Mouse (Mus musculus): ENCODE results near the gene Hcst.

Hcst gene

DNA sequence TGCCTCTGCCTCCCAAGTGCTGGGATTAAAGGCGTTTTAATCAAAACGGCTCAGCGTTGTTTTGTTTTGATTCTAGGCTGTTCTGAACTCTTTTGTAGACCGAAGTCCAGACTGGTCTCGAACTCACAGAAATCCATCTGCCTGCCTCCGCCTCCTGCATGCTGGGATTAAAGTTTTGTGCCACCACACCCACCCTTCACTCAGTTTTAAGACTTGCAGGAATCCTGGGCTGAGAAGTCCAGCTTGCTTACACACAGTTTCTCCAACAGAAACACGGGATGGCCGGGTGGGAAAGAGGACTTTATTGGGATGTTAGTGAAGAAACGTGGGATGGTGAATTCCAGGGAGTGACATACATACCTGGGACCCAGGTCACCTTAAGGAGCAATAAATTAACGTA is 15.0 kb upstream of the Hcst start:
- CTCF ChIA-PET, result interaction anchor here (1.2 to 1.6 kb wide), 2 partner anchors 15 to 55 kb away, joined by 3 to 5 read pairs; no protein-coding TSS in a partner anchor

GRCm38 (mm10) chr7:30434238-30434637 is 14.6 kb upstream of the Hcst start:
- CTCF ChIA-PET, result interaction anchor here (0.7 to 1.6 kb wide), 3 partner anchors 16 to 110 kb away, joined by 3 to 5 read pairs (median 3); no protein-coding TSS in a partner anchor

DNA sequence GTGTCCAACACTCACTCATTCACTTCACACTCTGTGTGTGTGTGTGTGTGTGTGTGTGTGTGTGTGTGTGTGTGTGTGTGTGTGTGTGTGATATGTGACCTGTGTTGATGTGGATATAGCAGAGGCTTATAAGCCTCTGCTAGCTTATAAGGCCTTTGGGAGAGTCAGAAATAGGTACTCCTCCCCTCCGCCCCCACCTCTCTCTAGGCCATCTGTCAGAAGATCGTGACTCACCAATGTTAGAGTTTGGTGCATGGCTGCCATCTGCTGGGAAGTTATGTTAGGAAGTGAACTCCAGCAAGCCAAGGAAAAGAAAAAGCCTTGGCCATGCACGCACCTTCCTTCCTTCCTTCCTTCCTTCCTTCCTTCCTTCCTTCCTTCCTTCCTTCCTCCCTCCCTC is 12.1 kb upstream of the Hcst start:
- CTCF ChIA-PET, result no interaction called here

GRCm38 (mm10) chr7:30430191-30430590 is 10.5 kb upstream of the Hcst start:
- CTCF ChIA-PET, result interaction anchor here (0.7 kb wide), 2 partner anchors 12 to 217 kb away, joined by 6 to 29 read pairs; no protein-coding TSS in a partner anchor

GRCm38 (mm10) chr7:30429327-30429726 is 9.7 kb upstream of the Hcst start:
- CTCF ChIA-PET, result interaction anchor here (0.7 kb wide), 2 partner anchors 11 to 217 kb away, joined by 6 to 29 read pairs; no protein-coding TSS in a partner anchor

DNA sequence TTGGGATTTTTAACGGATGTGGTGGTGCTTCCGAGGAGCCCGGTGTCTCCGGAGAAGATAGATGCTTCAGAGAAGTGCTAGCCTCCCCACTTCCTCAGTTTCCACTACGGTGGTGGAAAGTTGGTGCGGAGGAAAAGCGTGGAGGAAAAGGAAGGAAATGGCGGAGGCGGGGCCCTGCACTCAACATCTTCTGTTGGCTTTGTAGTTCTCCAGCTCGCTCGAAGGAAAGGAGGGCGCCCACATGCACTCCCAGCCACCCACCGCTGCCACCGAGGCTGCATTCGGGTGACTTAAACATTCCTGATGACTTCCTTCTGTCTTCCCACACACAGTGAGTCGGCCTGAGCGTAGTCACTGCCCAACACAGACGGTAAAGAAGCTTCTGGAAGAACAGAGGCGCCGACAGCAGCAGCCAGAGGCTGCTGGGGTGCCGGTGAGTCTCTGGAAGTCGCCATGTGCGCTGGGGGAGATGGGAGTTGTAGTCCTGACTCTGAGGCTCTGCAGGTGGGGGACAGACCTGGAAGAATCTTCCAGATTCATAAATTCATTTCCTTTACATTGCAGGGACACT is 3.5 kb upstream of the Hcst start:
- CTCF ChIA-PET, result interaction anchor here (1.0 kb wide), 1 partner anchor 31 kb away, joined by 3 read pairs; no protein-coding TSS in a partner anchor

GRCm38 (mm10) chr7:30422560-30422959 is 2.9 kb upstream of the Hcst start:
- CTCF ChIA-PET, result interaction anchor here (1.0 kb wide), 2 partner anchors 13 to 30 kb away, joined by 3 read pairs; no protein-coding TSS in a partner anchor

- CTCF ChIA-PET, result interaction anchor here (1.0 kb wide), 1 partner anchor 12 kb away, joined by 3 read pairs; no protein-coding TSS in a partner anchor
Measured at GRCm38 (mm10) chr7:30421890-30422435, 2.3 kb upstream of the Hcst start.

DNA sequence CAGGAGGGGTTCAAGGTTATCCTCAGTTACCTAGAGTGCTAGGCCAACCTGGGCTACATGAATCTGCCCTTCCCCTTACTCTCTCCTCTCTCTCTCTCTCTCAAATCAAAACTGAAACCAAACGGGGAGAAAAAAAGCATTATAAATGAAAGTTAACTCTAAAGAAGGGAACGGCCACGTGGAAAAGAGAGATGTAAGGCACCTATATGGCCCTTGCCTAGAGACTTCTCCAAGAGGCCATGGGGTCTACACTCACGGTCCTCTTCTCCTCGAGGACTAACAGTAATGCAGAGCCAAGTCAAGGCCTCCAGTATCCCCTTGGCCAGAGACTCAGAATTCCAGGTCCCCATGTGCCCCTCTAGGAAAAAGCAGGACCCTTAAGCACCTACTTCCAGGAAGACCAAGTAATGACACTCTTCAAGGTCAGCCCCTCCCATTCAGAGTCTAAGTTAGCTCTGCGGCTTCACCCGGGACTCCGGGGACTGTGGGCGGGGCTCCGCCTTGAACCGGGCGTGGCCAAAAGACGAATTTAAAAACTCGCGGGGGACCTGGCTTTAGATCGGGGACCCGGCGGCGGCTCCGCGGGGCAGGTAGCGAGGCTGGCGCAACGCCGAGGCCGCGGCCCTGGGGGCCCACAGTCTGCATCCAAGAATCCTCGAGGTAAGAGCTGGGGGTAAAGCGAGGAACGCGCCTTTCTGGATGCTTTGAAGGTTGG is 1.7 kb upstream of the Hcst start, which contains the start of gene Nfkbid:
TSS of gene Nfkbid (plus strand) at position 558 of the 715 bp plus-strand sequence.
- CTCF ChIA-PET, result interaction anchor here (1.0 kb wide), 1 partner anchor 12 kb away, joined by 3 read pairs; no protein-coding TSS in a partner anchor

DNA sequence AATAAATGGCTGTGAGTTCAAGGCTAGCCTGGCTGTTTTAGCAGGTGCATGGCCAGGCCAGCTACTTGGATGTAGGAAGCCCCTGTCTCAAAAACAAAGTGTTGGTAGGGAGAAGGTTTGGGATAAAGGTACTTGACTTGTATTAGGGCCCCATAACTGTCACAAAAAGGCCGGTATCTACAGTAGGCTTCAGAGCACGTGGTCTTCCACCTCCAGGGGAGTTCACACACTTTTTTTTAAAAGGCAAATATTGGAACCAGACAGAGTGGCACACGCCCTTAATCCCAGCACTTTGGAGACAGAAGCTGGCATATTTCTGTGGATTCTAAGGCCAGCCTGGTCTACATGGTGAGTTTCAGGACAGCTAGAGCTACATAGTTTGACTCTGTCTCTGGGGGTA is 1.0 kb upstream of the Hcst start:
- CTCF ChIA-PET, result interaction anchor here (0.6 kb wide), 2 partner anchors 26 to 1124 kb away, joined by 3 read pairs; no protein-coding TSS in a partner anchor

DNA sequence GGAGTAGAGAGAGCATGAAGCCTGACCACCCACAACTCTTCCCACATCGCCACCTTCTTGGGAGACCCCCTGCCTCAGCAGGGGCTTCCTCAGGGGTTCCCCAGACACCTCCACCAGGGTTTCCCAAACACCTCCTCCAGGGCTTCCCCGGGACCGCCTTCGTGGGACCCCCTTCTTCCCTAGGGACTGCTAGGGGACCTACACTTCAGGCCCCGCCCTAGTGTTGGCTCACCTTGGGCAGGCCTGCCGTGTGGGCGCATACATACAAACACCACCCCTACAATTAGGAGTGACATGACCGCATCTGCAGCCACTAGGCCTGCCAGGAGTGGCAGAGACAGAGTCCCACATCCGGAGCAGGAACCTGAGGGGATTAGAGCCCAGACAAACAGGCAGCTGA is 1.8 kb downstream of the Hcst start:
- CTCF ChIA-PET, result interaction anchor here (0.5 kb wide), 1 partner anchor 12 kb away, joined by 29 read pairs; no protein-coding TSS in a partner anchor

DNA sequence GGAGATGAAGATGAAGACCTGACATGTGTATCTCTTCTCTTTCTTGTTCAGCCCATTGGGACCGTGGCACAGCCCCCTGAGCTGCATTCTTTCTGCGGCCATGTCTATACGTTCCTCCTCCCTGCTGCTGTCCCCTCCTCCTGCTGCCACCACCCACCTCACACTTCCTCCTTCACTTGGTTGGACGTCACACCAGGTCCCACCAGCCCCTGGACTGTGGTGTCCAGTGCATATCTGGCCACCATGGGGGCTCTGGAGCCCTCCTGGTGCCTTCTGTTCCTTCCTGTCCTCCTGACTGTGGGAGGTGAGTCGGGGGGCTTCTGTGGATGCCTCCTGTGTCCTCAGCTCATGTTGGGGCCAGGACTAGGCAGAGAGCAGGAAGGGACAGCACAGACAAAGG is 6.1 kb downstream of the Hcst start, which contains the start of gene Tyrobp:
TSS of gene Tyrobp (plus strand) at position 165 of the 400 bp plus-strand sequence.
- CTCF ChIA-PET, result no interaction called here

DNA sequence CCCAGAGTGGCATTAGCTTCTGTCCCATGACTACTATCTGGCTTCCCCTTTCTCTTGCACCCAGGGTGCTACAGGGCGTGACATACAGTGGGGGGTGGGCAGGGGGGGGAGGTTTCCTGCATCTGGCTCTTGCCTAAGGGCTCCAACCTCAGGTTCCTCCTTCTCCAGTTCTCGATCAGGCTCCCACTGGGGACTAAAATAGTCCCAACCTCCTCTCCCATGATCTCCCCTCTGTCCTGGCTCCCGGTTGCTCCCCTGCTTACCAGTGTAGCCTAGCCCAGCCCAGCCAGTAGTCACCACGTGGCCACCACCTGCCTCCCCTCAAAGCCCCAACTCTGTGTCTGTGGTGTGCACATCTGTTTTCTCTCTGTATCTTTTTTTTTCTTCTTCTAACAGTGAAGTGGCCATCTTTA is 6.9 kb downstream of the Hcst start:
- CTCF ChIA-PET, result no interaction called here

GRCm38 (mm10) chr7:30411023-30411422 is 8.6 kb downstream of the Hcst start:
- CTCF ChIA-PET, result interaction anchor here (1.1 kb wide), 1 partner anchor 8 kb away, joined by 4 read pairs; no protein-coding TSS in a partner anchor

- CTCF ChIA-PET, result interaction anchor here (1.1 to 1.5 kb wide), 3 partner anchors 9 to 16 kb away, joined by 3 to 4 read pairs (median 4); partner anchors contain the start of gene Nfkbid
Measured at GRCm38 (mm10) chr7:30409789-30410188, 9.9 kb downstream of the Hcst start.

GRCm38 (mm10) chr7:30408639-30409038 is 11.0 kb downstream of the Hcst start:
- CTCF ChIA-PET, result interaction anchor here (0.6 kb wide), 1 partner anchor 36 kb away, joined by 5 read pairs; no protein-coding TSS in a partner anchor

GRCm38 (mm10) chr7:30402343-30402742 is 17.3 kb downstream of the Hcst start:
- CTCF ChIA-PET, result no interaction called here

DNA sequence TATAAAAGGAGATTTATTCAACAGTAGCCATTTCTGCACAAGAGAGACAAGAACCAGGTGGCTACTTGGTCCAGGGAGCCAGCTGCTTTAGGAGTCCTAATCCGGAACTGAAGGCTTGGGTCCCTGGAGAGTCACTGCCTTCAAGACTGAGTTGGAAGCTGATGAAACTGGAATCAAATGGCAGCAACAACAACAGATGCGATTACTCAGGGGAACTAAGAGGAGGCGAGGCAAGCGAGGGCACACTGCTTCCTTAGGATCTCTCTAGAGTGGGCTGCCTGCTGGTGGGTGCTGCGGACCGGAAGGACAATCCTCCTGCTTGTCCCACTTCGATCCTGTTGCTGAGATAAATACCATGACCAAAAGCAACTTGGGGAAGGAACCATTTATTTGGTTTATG is 20.0 kb downstream of the Hcst start:
- CTCF ChIA-PET, result no interaction called here

- CTCF ChIA-PET, result interaction anchor here (0.7 kb wide), 1 partner anchor 25 kb away, joined by 3 read pairs; no protein-coding TSS in a partner anchor
Measured at GRCm38 (mm10) chr7:30394871-30395270, 24.8 kb downstream of the Hcst start.

GRCm38 (mm10) chr7:30394379-30394778 is 25.3 kb downstream of the Hcst start:
- CTCF ChIA-PET, result interaction anchor here (0.7 kb wide), 1 partner anchor 26 kb away, joined by 3 read pairs; no protein-coding TSS in a partner anchor

DNA sequence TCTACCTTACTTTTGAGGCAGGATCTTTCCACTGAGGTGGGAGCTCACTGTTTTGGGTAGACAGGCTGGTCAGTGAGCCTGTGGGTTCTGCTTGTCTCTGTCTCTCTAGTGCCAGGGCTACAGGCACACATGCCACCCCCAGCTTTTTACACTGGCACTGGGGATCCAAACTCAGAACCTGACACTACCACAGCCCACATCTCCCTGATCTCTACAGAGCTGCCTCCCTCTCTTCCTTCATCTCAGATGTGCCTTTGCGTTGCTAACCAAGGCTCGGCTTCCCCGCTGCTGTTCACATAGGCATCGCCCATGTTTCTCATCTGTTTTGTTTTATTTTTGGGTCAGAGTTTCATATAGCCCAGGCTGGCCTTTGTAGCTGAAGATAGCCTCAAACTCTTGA is 26.0 kb downstream of the Hcst start:
- CTCF ChIA-PET, result interaction anchor here (0.7 kb wide), 1 partner anchor 16 kb away, joined by 4 read pairs; no protein-coding TSS in a partner anchor

Data from spleen, embryonic (tissue).